Mouse (Mus musculus): ENCODE measurements around the gene Wfdc6b. TPM values are rescaled to one million over a fixed set of nuclear protein-coding genes. Genes with fewer than 3 reads are reported as not detected.

Gene Wfdc6b
- total RNA-seq, 1 experiment from 2014 or later = not detected

GRCm38 (mm10) chr2:164641881-164642673, 28.8 kb downstream of the Wfdc6b start:
- ATAC-seq (replicated peaks in 1 of 2; ENCODE audit: insufficient read depth in 1 of 2, low FRiP score in 2 of 2, low TSS enrichment in 1 of 2, low read depth in 1 of 2, poor library complexity in 2 of 2, severe bottlenecking in 2 of 2) = no peak

- ATAC-seq (replicated peaks in 1 of 2; ENCODE audit: insufficient read depth in 1 of 2, low FRiP score in 2 of 2, low TSS enrichment in 1 of 2, low read depth in 1 of 2, poor library complexity in 2 of 2, severe bottlenecking in 2 of 2) = peak; percentile 86 to 90
Measured at GRCm38 (mm10) chr2:164655858-164656257, 42.5 kb downstream of the Wfdc6b start, which contains the start of gene Wfdc10. Gene Wfdc10, plus strand, starts transcription at chr2:164656046.

GRCm38 (mm10) chr2:164656483-164656882, 43.2 kb downstream of the Wfdc6b start, which contains the start of gene Wfdc9:
Gene Wfdc9, minus strand, starts transcription at chr2:164656583.
- ATAC-seq (replicated peaks in 1 of 2; ENCODE audit: insufficient read depth in 1 of 2, low FRiP score in 2 of 2, low TSS enrichment in 1 of 2, low read depth in 1 of 2, poor library complexity in 2 of 2, severe bottlenecking in 2 of 2) = no peak

GRCm38 (mm10) chr2:164664851-164665250, 51.5 kb downstream of the Wfdc6b start:
- ATAC-seq (replicated peaks in 1 of 2; ENCODE audit: insufficient read depth in 1 of 2, low FRiP score in 2 of 2, low TSS enrichment in 1 of 2, low read depth in 1 of 2, poor library complexity in 2 of 2, severe bottlenecking in 2 of 2) = no peak

Other genes with a start within 250 kb of the Wfdc6b start
- 5.4 and 12.8 TPM in 2 replicates for gene Slpi, start 224.4 kb upstream of the Wfdc6b start, total RNA-seq (2017)
- not detected in 2 replicates for gene Rbpjl, start 210.4 kb upstream of the Wfdc6b start, total RNA-seq (2017)
- gene Matn4, start 208.4 kb upstream of the Wfdc6b start, total RNA-seq (2017) = 0.31 TPM in 1 of 2 replicates, not detected in the other
- gene Sdc4, start 169.6 kb upstream of the Wfdc6b start, total RNA-seq (2017) = 11.6 and 17.7 TPM in 2 replicates
- 17.0 and 20.7 TPM in 2 replicates for gene Sys1, start 156.6 kb upstream of the Wfdc6b start, total RNA-seq (2017)
- 1.7 TPM in 1 of 2 replicates, not detected in the other for gene Gm20458, start 152.6 kb upstream of the Wfdc6b start, total RNA-seq (2017)
- gene Trp53tg5, start 139.8 kb upstream of the Wfdc6b start, total RNA-seq (2017) = not detected in 2 replicates
- 1.6 TPM in 1 of 2 replicates, not detected in the other for gene Dbndd2, start 127.4 kb upstream of the Wfdc6b start, total RNA-seq (2017)
- gene Pigt, start 116.0 kb upstream of the Wfdc6b start, total RNA-seq (2017) = 28.1 and 28.2 TPM in 2 replicates
- 7.5 and 11.6 TPM in 2 replicates for gene Wfdc2, start 51.1 kb upstream of the Wfdc6b start, total RNA-seq (2017)
- not detected in 2 replicates for gene Spint3, start 40.1 kb upstream of the Wfdc6b start, total RNA-seq (2017)
- not detected in 2 replicates for gene Wfdc6a, start 28.1 kb upstream of the Wfdc6b start, total RNA-seq (2017)
- gene Eppin, start 19.9 kb upstream of the Wfdc6b start, total RNA-seq (2017) = not detected in 2 replicates
- gene Wfdc8, start 104 bp downstream of the Wfdc6b start, total RNA-seq (2017) = not detected in 2 replicates
- not detected in 2 replicates for gene Wfdc16, start 25.3 kb downstream of the Wfdc6b start, total RNA-seq (2017)
- gene Wfdc10, start 42.5 kb downstream of the Wfdc6b start, total RNA-seq (2017) = 3.5 TPM in 1 of 2 replicates, not detected in the other
- not detected in 2 replicates for gene Wfdc9, start 43.1 kb downstream of the Wfdc6b start, total RNA-seq (2017)
- gene Wfdc11, start 60.6 kb downstream of the Wfdc6b start, total RNA-seq (2017) = not detected in 2 replicates
- not detected in 2 replicates for gene Wfdc13, start 71.6 kb downstream of the Wfdc6b start, total RNA-seq (2017)
- gene Spint4, start 85.0 kb downstream of the Wfdc6b start, total RNA-seq (2017) = not detected in 2 replicates
- gene Spint5, start 101.8 kb downstream of the Wfdc6b start, total RNA-seq (2017) = not detected in 2 replicates
- gene Wfdc3, start 132.4 kb downstream of the Wfdc6b start, total RNA-seq (2017) = 1.6 and 1.9 TPM in 2 replicates
- 22.9 and 31.3 TPM in 2 replicates for gene Dnttip1, start 132.5 kb downstream of the Wfdc6b start, total RNA-seq (2017)
- 60.3 and 131 TPM in 2 replicates for gene Ube2c, start 156.4 kb downstream of the Wfdc6b start, total RNA-seq (2017)
- 1.6 TPM in 1 of 2 replicates, not detected in the other for gene Tnnc2, start 166.4 kb downstream of the Wfdc6b start, total RNA-seq (2017)
- 2.0 and 2.2 TPM in 2 replicates for gene Snx21, start 172.3 kb downstream of the Wfdc6b start, total RNA-seq (2017)
- 7.5 and 28.1 TPM in 2 replicates for gene Acot8, start 191.4 kb downstream of the Wfdc6b start, total RNA-seq (2017)
- gene Zswim3, start 191.6 kb downstream of the Wfdc6b start, total RNA-seq (2017) = 2.5 and 4.1 TPM in 2 replicates
- gene Zswim1, start 209.2 kb downstream of the Wfdc6b start, total RNA-seq (2017) = 1.9 and 2.4 TPM in 2 replicates
- not detected in 2 replicates for gene Spata25, start 215.0 kb downstream of the Wfdc6b start, total RNA-seq (2017)
- 53.0 and 74.2 TPM in 2 replicates for gene Ctsa, start 219.4 kb downstream of the Wfdc6b start, total RNA-seq (2017)
- gene Neurl2, start 219.9 kb downstream of the Wfdc6b start, total RNA-seq (2017) = 2.1 TPM in 1 of 2 replicates, not detected in the other
- gene Pltp, start 244.2 kb downstream of the Wfdc6b start, total RNA-seq (2017) = 0.55 and 0.56 TPM in 2 replicates

Measured in hematopoietic stem cell, adult 5-6 weeks (primary cell).